Mouse (Mus musculus): ENCODE results near the gene 4933405L10Rik.

The 4933405L10Rik gene

GRCm38 (mm10) chr8:105700966-105701824 lies 6.3 kb upstream of the 4933405L10Rik start, which contains the start of the genes Acd and Pard6a:
Gene Acd, minus strand, starts transcription at chr8:105701102.
Gene Pard6a, plus strand, starts transcription at chr8:105701148.
- DNase-seq: peak; percentile 100

GRCm38 (mm10) chr8:105702001-105702401 lies 5.5 kb upstream of the 4933405L10Rik start:
- DNase-seq: peak; percentile 95

GRCm38 (mm10) chr8:105702731-105703415 lies 4.6 kb upstream of the 4933405L10Rik start:
- peak; percentile 94 for DNase-seq

- DNase-seq: peak; percentile 92
Measured at GRCm38 (mm10) chr8:105704146-105704812, 3.2 kb upstream of the 4933405L10Rik start.

GRCm38 (mm10) chr8:105704955-105705354 lies 2.5 kb upstream of the 4933405L10Rik start:
- peak; percentile 88 for DNase-seq

GRCm38 (mm10) chr8:105706426-105706825 lies 1.0 kb upstream of the 4933405L10Rik start:
- DNase-seq: peak; percentile 86

GRCm38 (mm10) chr8:105708675-105709074 lies 1.2 kb downstream of the 4933405L10Rik start:
- DNase-seq: peak; percentile 88

- DNase-seq: peak; percentile 89
Measured at GRCm38 (mm10) chr8:105709317-105709716, 1.9 kb downstream of the 4933405L10Rik start.

GRCm38 (mm10) chr8:105712286-105712685 lies 4.8 kb downstream of the 4933405L10Rik start:
- peak; percentile 65 for DNase-seq

GRCm38 (mm10) chr8:105714139-105714538 lies 6.7 kb downstream of the 4933405L10Rik start:
- DNase-seq: peak; percentile 96

GRCm38 (mm10) chr8:105715042-105715441 lies 7.6 kb downstream of the 4933405L10Rik start:
- DNase-seq: peak; percentile 92

GRCm38 (mm10) chr8:105716302-105716945 lies 9.0 kb downstream of the 4933405L10Rik start:
- peak; percentile 85 for DNase-seq

- DNase-seq: peak; percentile 76
Measured at GRCm38 (mm10) chr8:105719637-105720036, 12.2 kb downstream of the 4933405L10Rik start.

- DNase-seq: peak; percentile 77
Measured at GRCm38 (mm10) chr8:105722861-105723260, 15.4 kb downstream of the 4933405L10Rik start.

GRCm38 (mm10) chr8:105725726-105726125 lies 18.3 kb downstream of the 4933405L10Rik start:
- no peak for DNase-seq

- DNase-seq: peak; percentile 99
Measured at GRCm38 (mm10) chr8:105727397-105728124, 20.1 kb downstream of the 4933405L10Rik start.

- DNase-seq: no peak
Measured at GRCm38 (mm10) chr8:105732186-105732585, 24.7 kb downstream of the 4933405L10Rik start.

GRCm38 (mm10) chr8:105739216-105739615 lies 31.8 kb downstream of the 4933405L10Rik start:
- DNase-seq: no peak

GRCm38 (mm10) chr8:105743301-105743700 lies 35.8 kb downstream of the 4933405L10Rik start:
- no peak for DNase-seq

GRCm38 (mm10) chr8:105750606-105751005 lies 43.2 kb downstream of the 4933405L10Rik start:
- DNase-seq: peak; percentile 96

- no peak for DNase-seq
Measured at GRCm38 (mm10) chr8:105753916-105754315, 46.5 kb downstream of the 4933405L10Rik start.

GRCm38 (mm10) chr8:105754688-105755087 lies 47.2 kb downstream of the 4933405L10Rik start:
- no peak for DNase-seq
